Mouse (Mus musculus): ENCODE results near the gene 1110051M20Rik. TPM values are rescaled to one million over a fixed set of nuclear protein-coding genes. Genes with fewer than 3 reads are reported as not detected.

Gene 1110051M20Rik
- polyA plus RNA-seq, 1 experiment from 2014 or later, result 75.3 TPM

GRCm38 (mm10) chr2:91437116-91437815 lies 7.2 kb downstream of the 1110051M20Rik start:
- H3K27me3 ChIP-seq (replicated peaks; ENCODE audit: low read depth, poor library complexity, severe bottlenecking), result no peaks in the 10 kb centered on the region
- WGBS, result 89% methylated on average over 5 of the region's 5 CpGs
- no peak overlapping the region for H3K27ac ChIP-seq (replicated peaks)
- DNase-seq (ENCODE audit: low spot score), result no peak
- H3K4me3 ChIP-seq, result no peak overlapping the region
- H3K9me3 ChIP-seq, result no peaks in the 10 kb centered on the region
- H3K4me1 ChIP-seq, result no peaks in the 10 kb centered on the region; the same call in 1 of the 2 replicates
- H3K36me3 ChIP-seq (replicated peaks), result no peaks in the 10 kb centered on the region

- no peak overlapping the region for H3K4me3 ChIP-seq
- no peaks in the 10 kb centered on the region for H3K27me3 ChIP-seq (replicated peaks; ENCODE audit: low read depth, poor library complexity, severe bottlenecking)
- H3K27ac ChIP-seq (replicated peaks), result no peak overlapping the region
- no peaks in the 10 kb centered on the region for H3K9me3 ChIP-seq
- no peaks in the 10 kb centered on the region; the same call in 1 of the 2 replicates for H3K4me1 ChIP-seq
- DNase-seq (ENCODE audit: low spot score), result no peak
- H3K36me3 ChIP-seq (replicated peaks), result no peaks in the 10 kb centered on the region
- 84% methylated on average over 8 of the region's 8 CpGs for WGBS
These were observed 7.8 kb downstream of the 1110051M20Rik start for GRCm38 (mm10) chr2:91436713-91437112.

- peak; percentile 20 for DNase-seq (ENCODE audit: low spot score)
- Histone ChIP-seq H3K9me3 (no peaks in the 10 kb centered on the region), H3K4me1 (peaks cover 30% of the 10 kb centered on the region), H3K4me3 (no peak overlapping the region), H3K27me3 (replicated peaks; ENCODE audit: low read depth, poor library complexity, severe bottlenecking) (no peaks in the 10 kb centered on the region), H3K27ac (replicated peaks) (peak overlapping the region; percentile 51; the same call in 1 of the 2 replicates), H3K36me3 (replicated peaks) (no peaks in the 10 kb centered on the region)
- WGBS, result 39% methylated on average over 6 of the region's 6 CpGs
These were observed 13.9 kb downstream of the 1110051M20Rik start for GRCm38 (mm10) chr2:91430600-91430919.

GRCm38 (mm10) chr2:91429915-91430599 lies 14.4 kb downstream of the 1110051M20Rik start:
- Histone ChIP-seq H3K27ac (replicated peaks) (peak overlapping the region; percentile 51; the same call in 1 of the 2 replicates), H3K27me3 (replicated peaks; ENCODE audit: low read depth, poor library complexity, severe bottlenecking) (no peaks in the 10 kb centered on the region), H3K4me1 (peaks cover 30% of the 10 kb centered on the region), H3K36me3 (replicated peaks) (no peaks in the 10 kb centered on the region), H3K9me3 (no peaks in the 10 kb centered on the region), H3K4me3 (no peak overlapping the region)
- WGBS, result 31% methylated on average over 9 of the region's 9 CpGs
- no peak for DNase-seq (ENCODE audit: low spot score)

- peaks cover 30% of the 10 kb centered on the region for H3K4me1 ChIP-seq
- H3K4me3 ChIP-seq, result no peak overlapping the region
- no peak overlapping the region for H3K27ac ChIP-seq (replicated peaks)
- no peaks in the 10 kb centered on the region for H3K27me3 ChIP-seq (replicated peaks; ENCODE audit: low read depth, poor library complexity, severe bottlenecking)
- 81% methylated on average over 3 of the region's 3 CpGs for WGBS
- DNase-seq (ENCODE audit: low spot score), result no peak
- no peaks in the 10 kb centered on the region for H3K9me3 ChIP-seq
- no peaks in the 10 kb centered on the region for H3K36me3 ChIP-seq (replicated peaks)
These were observed 15.4 kb downstream of the 1110051M20Rik start for GRCm38 (mm10) chr2:91429146-91429545.

GRCm38 (mm10) chr2:91426321-91426720 lies 18.2 kb downstream of the 1110051M20Rik start:
- Histone ChIP-seq H3K27ac (replicated peaks) (no peak overlapping the region), H3K9me3 (0 out of 2 replicates have a peak, but pooled peaks cover 2% of the 10 kb centered on the region), H3K4me1 (peaks cover 30% of the 10 kb centered on the region), H3K36me3 (replicated peaks) (peaks cover 8% of the 10 kb centered on the region), H3K27me3 (replicated peaks; ENCODE audit: low read depth, poor library complexity, severe bottlenecking) (no peaks in the 10 kb centered on the region), H3K4me3 (no peak overlapping the region)
- no peak for DNase-seq (ENCODE audit: low spot score)
- 76% methylated on average over 1 of the region's 1 CpGs for WGBS

- H3K4me3 ChIP-seq, result no peak overlapping the region
- no peak for DNase-seq (ENCODE audit: low spot score)
- H3K36me3 ChIP-seq (replicated peaks), result peaks cover 22% of the 10 kb centered on the region
- no peak overlapping the region for H3K27ac ChIP-seq (replicated peaks)
- no peaks in the 10 kb centered on the region for H3K27me3 ChIP-seq (replicated peaks; ENCODE audit: low read depth, poor library complexity, severe bottlenecking)
- 0 out of 2 replicates have a peak, but pooled peaks cover 2% of the 10 kb centered on the region for H3K9me3 ChIP-seq
- WGBS, result 86% methylated on average over 7 of the region's 7 CpGs
- peaks cover 9% of the 10 kb centered on the region for H3K4me1 ChIP-seq
These were observed 20.3 kb downstream of the 1110051M20Rik start for GRCm38 (mm10) chr2:91424061-91424720.

GRCm38 (mm10) chr2:91421641-91422040 lies 22.9 kb downstream of the 1110051M20Rik start:
- H3K9me3 ChIP-seq, result 0 out of 2 replicates have a peak, but pooled peaks cover 2% of the 10 kb centered on the region
- no peak overlapping the region for H3K27ac ChIP-seq (replicated peaks)
- peaks cover 22% of the 10 kb centered on the region for H3K36me3 ChIP-seq (replicated peaks)
- H3K4me3 ChIP-seq, result no peak overlapping the region
- peaks cover 3% of the 10 kb centered on the region for H3K4me1 ChIP-seq
- H3K27me3 ChIP-seq (replicated peaks; ENCODE audit: low read depth, poor library complexity, severe bottlenecking), result no peaks in the 10 kb centered on the region
- WGBS, result 84% methylated on average over 5 of the region's 5 CpGs
- no peak for DNase-seq (ENCODE audit: low spot score)

- H3K36me3 ChIP-seq (replicated peaks), result no peaks in the 10 kb centered on the region
- DNase-seq (ENCODE audit: low spot score), result no peak
- no peaks in the 10 kb centered on the region for H3K27me3 ChIP-seq (replicated peaks; ENCODE audit: low read depth, poor library complexity, severe bottlenecking)
- 89% methylated on average over 1 of the region's 1 CpGs for WGBS
- no peak overlapping the region for H3K27ac ChIP-seq (replicated peaks)
- H3K4me3 ChIP-seq, result no peak overlapping the region
- H3K9me3 ChIP-seq, result no peaks in the 10 kb centered on the region
- peaks cover 24% of the 10 kb centered on the region for H3K4me1 ChIP-seq
These were observed 30.7 kb downstream of the 1110051M20Rik start for GRCm38 (mm10) chr2:91413811-91414210.

GRCm38 (mm10) chr2:91412361-91412760 lies 32.1 kb downstream of the 1110051M20Rik start:
- no peak overlapping the region for H3K4me3 ChIP-seq
- WGBS, result 44% methylated on average over 5 of the region's 5 CpGs
- peaks cover 24% of the 10 kb centered on the region for H3K4me1 ChIP-seq
- no peaks in the 10 kb centered on the region for H3K9me3 ChIP-seq
- peak overlapping the region; percentile 21 for H3K27ac ChIP-seq (replicated peaks)
- H3K36me3 ChIP-seq (replicated peaks), result no peaks in the 10 kb centered on the region
- no peaks in the 10 kb centered on the region for H3K27me3 ChIP-seq (replicated peaks; ENCODE audit: low read depth, poor library complexity, severe bottlenecking)
- peak; percentile 23 for DNase-seq (ENCODE audit: low spot score)

- DNase-seq (ENCODE audit: low spot score), result peak; percentile 30
- 70% methylated on average over 2 of the region's 2 CpGs for WGBS
- H3K27me3 ChIP-seq (replicated peaks; ENCODE audit: low read depth, poor library complexity, severe bottlenecking), result no peaks in the 10 kb centered on the region
- H3K36me3 ChIP-seq (replicated peaks), result no peaks in the 10 kb centered on the region
- peaks cover 23% of the 10 kb centered on the region for H3K4me1 ChIP-seq
- H3K4me3 ChIP-seq, result no peak overlapping the region
- H3K27ac ChIP-seq (replicated peaks), result no peak overlapping the region
- H3K9me3 ChIP-seq, result no peaks in the 10 kb centered on the region
These were observed 33.0 kb downstream of the 1110051M20Rik start for GRCm38 (mm10) chr2:91411473-91411872.

- no peaks in the 10 kb centered on the region; the same call in 1 of the 2 replicates for H3K27me3 ChIP-seq (replicated peaks; ENCODE audit: low read depth, poor library complexity, severe bottlenecking)
- H3K9me3 ChIP-seq, result no peaks in the 10 kb centered on the region
- H3K4me1 ChIP-seq, result peaks cover 18% of the 10 kb centered on the region
- H3K27ac ChIP-seq (replicated peaks), result no peak overlapping the region
- WGBS, result 84% methylated on average over 2 of the region's 2 CpGs
- DNase-seq (ENCODE audit: low spot score), result no peak
- H3K4me3 ChIP-seq, result no peak overlapping the region
- H3K36me3 ChIP-seq (replicated peaks), result no peaks in the 10 kb centered on the region
These were observed 36.5 kb downstream of the 1110051M20Rik start for GRCm38 (mm10) chr2:91408031-91408430.
